Mouse (Mus musculus): ENCODE data around the gene Srrt. TPM values are rescaled to one million over a fixed set of nuclear protein-coding genes. Genes with fewer than 3 reads are reported as not detected.

The Srrt gene
- polyA plus RNA-seq, 1 experiment from 2014 or later, result 97.2 TPM

GRCm38 (mm10) chr5:137330910-137331309 lies 23.4 kb upstream of the Srrt start:
- Histone ChIP-seq H3K27me3 (ENCODE audit: control insufficient read depth, insufficient read depth, low read depth, low read length) (no peaks in the 10 kb centered on the region), H3K4me2 (ENCODE audit: low read length) (no peak overlapping the region), H3K4me3 (ENCODE audit: low read depth, low read length) (no peak overlapping the region), H3K27ac (ENCODE audit: low read length) (no peak overlapping the region), H3K9ac (ENCODE audit: low read depth, low read length) (no peak overlapping the region), H3K4me1 (ENCODE audit: control insufficient read depth, insufficient read depth, low read length) (peaks cover 14% of the 10 kb centered on the region), H3K36me3 (ENCODE audit: control insufficient read depth, insufficient read depth, low read length) (peaks cover 14% of the 10 kb centered on the region; the same call in 1 of the 2 replicates), H3K9me3 (replicated peaks; ENCODE audit: control insufficient read depth, low read length, poor library complexity, severe bottlenecking) (no peaks in the 10 kb centered on the region)
- ATAC-seq, result no peak
- 91% methylated on average over 7 of the region's 7 CpGs for WGBS

- H3K36me3 ChIP-seq (ENCODE audit: control insufficient read depth, insufficient read depth, low read length), result peaks cover 19% of the 10 kb centered on the region
- no peak for ATAC-seq
- 90% methylated on average over 3 of the region's 3 CpGs for WGBS
Measured at GRCm38 (mm10) chr5:137320996-137321395, 13.5 kb upstream of the Srrt start.

GRCm38 (mm10) chr5:137318570-137318969 lies 11.1 kb upstream of the Srrt start:
- no peak overlapping the region for H3K9ac ChIP-seq (ENCODE audit: low read depth, low read length)
- ATAC-seq, result no peak
- 100% methylated on average over 1 of the region's 1 CpGs for WGBS

More at GRCm38 (mm10) chr5:137320996-137321395, 13.5 kb upstream of the Srrt start:
- Histone ChIP-seq H3K4me3 (ENCODE audit: low read depth, low read length) (no peak overlapping the region), H3K27ac (ENCODE audit: low read length) (no peak overlapping the region), H3K4me1 (ENCODE audit: control insufficient read depth, insufficient read depth, low read length) (no peaks in the 10 kb centered on the region), H3K27me3 (ENCODE audit: control insufficient read depth, insufficient read depth, low read depth, low read length) (no peaks in the 10 kb centered on the region), H3K9ac (ENCODE audit: low read depth, low read length) (no peak overlapping the region), H3K9me3 (replicated peaks; ENCODE audit: control insufficient read depth, low read length, poor library complexity, severe bottlenecking) (no peaks in the 10 kb centered on the region), H3K4me2 (ENCODE audit: low read length) (no peak overlapping the region)

GRCm38 (mm10) chr5:137317361-137317760 lies 9.9 kb upstream of the Srrt start:
- Histone ChIP-seq H3K4me2 (ENCODE audit: low read length) (no peak overlapping the region), H3K4me1 (ENCODE audit: control insufficient read depth, insufficient read depth, low read length) (peaks cover 11% of the 10 kb centered on the region), H3K4me3 (ENCODE audit: low read depth, low read length) (no peak overlapping the region), H3K27me3 (ENCODE audit: control insufficient read depth, insufficient read depth, low read depth, low read length) (no peaks in the 10 kb centered on the region), H3K9me3 (replicated peaks; ENCODE audit: control insufficient read depth, low read length, poor library complexity, severe bottlenecking) (no peaks in the 10 kb centered on the region), H3K36me3 (ENCODE audit: control insufficient read depth, insufficient read depth, low read length) (peaks cover 9% of the 10 kb centered on the region), H3K27ac (ENCODE audit: low read length) (no peak overlapping the region), H3K9ac (ENCODE audit: low read depth, low read length) (no peak overlapping the region)
- ATAC-seq, result no peak
- WGBS, result 85% methylated on average over 8 of the region's 8 CpGs

More at GRCm38 (mm10) chr5:137318570-137318969, 11.1 kb upstream of the Srrt start:
- Histone ChIP-seq H3K4me1 (ENCODE audit: control insufficient read depth, insufficient read depth, low read length) (peaks cover 11% of the 10 kb centered on the region), H3K36me3 (ENCODE audit: control insufficient read depth, insufficient read depth, low read length) (peaks cover 14% of the 10 kb centered on the region), H3K9me3 (replicated peaks; ENCODE audit: control insufficient read depth, low read length, poor library complexity, severe bottlenecking) (no peaks in the 10 kb centered on the region), H3K4me3 (ENCODE audit: low read depth, low read length) (no peak overlapping the region), H3K4me2 (ENCODE audit: low read length) (no peak overlapping the region), H3K27ac (ENCODE audit: low read length) (no peak overlapping the region), H3K27me3 (ENCODE audit: control insufficient read depth, insufficient read depth, low read depth, low read length) (no peaks in the 10 kb centered on the region)

DNA sequence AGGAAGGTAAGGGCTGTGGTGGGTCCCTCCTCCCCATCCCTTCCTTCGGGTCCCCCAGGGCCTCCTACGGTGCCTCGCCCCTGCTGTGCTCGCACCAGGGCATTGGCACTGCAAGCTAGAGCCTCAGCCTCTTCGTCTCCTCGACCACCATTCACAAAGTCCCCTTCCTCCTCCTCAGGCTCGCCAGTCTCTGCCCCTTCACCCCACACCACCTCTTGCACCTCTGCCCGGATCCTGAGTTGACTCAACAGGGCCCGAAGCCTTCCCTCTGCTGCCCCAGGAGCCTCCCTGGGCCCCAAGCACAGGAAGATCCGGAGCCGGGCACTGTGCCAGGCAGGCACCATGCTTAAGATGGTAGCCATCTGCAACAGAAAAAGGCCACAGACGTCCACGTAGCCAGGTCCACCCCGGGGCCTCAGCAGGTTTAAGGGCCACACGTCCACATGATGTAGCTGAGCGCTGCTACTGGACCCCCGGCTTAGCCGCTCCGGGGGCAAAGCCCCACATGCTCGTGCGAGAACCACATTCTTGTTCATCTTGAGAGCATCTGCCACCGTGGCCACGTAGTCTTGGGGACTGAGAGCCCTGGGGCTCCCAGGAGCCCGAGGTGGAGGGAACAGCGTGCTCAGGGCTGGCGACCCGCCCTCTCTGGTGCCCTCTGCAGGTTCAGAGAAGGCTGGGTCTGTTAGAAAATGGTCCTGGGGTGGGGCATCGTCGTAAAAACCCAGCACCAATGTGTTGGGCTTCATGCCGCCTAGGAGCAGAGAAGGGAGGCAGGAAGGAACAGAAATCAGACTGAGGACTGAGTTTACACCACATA lies 7.8 kb upstream of the Srrt start:
- Histone ChIP-seq H3K9me3 (replicated peaks; ENCODE audit: control insufficient read depth, low read length, poor library complexity, severe bottlenecking) (no peaks in the 10 kb centered on the region), H3K4me3 (ENCODE audit: low read depth, low read length) (no peak overlapping the region), H3K36me3 (ENCODE audit: control insufficient read depth, insufficient read depth, low read length) (peaks cover 11% of the 10 kb centered on the region), H3K4me2 (ENCODE audit: low read length) (no peak overlapping the region), H3K27ac (ENCODE audit: low read length) (no peak overlapping the region), H3K9ac (ENCODE audit: low read depth, low read length) (no peak overlapping the region; the same call in 1 of the 2 replicates), H3K4me1 (ENCODE audit: control insufficient read depth, insufficient read depth, low read length) (peaks cover 11% of the 10 kb centered on the region), H3K27me3 (ENCODE audit: control insufficient read depth, insufficient read depth, low read depth, low read length) (no peaks in the 10 kb centered on the region)
- 37% methylated on average over 30 of the region's 30 CpGs for WGBS
- ATAC-seq, result no peak; the same call in 1 of the 2 replicates

DNA sequence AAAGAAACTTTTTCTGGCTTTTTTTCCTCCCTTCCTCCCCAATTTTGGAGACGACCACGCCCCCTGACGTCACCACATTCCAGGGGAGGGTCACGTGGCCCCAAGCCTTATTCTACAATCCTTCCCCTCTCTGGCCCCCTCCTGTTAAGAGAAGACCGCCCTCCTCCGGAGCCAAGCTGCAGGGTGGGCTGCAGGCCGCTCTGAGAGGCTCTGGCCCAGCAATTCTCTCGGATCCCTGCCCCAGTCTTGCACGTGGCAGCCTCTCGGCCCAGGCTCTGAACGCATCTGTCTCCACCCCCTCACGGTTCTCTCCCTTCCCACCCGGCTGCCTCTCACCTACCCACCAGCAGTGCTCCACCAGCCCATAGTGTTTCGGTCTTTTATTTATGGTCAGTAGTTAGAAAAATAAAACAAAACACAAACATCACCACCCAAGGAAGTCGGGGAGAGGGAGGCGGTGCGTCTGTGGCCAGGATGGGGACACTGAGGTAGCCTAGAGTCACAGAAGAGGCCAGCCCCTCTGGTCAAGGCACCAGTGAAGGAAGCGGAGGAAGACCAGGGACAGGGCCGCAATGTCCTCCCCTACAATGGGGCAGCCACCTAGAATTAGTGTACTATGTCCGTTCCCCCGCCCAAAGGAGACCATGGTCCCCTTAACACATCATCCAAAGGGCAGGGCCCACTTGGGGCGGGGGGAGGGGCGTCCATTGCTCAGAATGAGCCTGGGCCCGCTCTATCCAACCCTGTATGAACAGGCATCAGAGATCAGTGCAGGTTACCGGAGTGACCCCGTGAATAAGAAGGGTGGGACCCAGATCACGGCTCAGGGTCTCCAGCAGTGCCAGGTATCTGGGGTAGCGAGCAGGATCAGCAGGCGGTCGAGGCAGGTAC lies 7.0 kb upstream of the Srrt start, which contains the start of gene Trip6:
Gene Trip6 (minus strand): TSS at position 212 of the 891 bp plus-strand sequence.
- peak within 1 kb of the TSS; percentile 54 for H3K4me2 ChIP-seq (ENCODE audit: low read length)
- peak within 1 kb of the TSS; percentile 34 for H3K4me3 ChIP-seq (ENCODE audit: low read depth, low read length)
- no peaks in the 10 kb centered on the region for H3K27me3 ChIP-seq (ENCODE audit: control insufficient read depth, insufficient read depth, low read depth, low read length)
- ATAC-seq, result peak; percentile 75
- peak within 1 kb of the TSS; percentile 33; the same call in 1 of the 2 replicates for H3K27ac ChIP-seq (ENCODE audit: low read length)
- H3K4me1 ChIP-seq (ENCODE audit: control insufficient read depth, insufficient read depth, low read length), result peaks cover 11% of the 10 kb centered on the region
- no peaks in the 10 kb centered on the region for H3K9me3 ChIP-seq (replicated peaks; ENCODE audit: control insufficient read depth, low read length, poor library complexity, severe bottlenecking)
- WGBS, result 13% methylated on average over 30 of the region's 30 CpGs
- peaks cover 15% of the 10 kb centered on the region for H3K36me3 ChIP-seq (ENCODE audit: control insufficient read depth, insufficient read depth, low read length)
- H3K9ac ChIP-seq (ENCODE audit: low read depth, low read length), result peak within 1 kb of the TSS; percentile 61

DNA sequence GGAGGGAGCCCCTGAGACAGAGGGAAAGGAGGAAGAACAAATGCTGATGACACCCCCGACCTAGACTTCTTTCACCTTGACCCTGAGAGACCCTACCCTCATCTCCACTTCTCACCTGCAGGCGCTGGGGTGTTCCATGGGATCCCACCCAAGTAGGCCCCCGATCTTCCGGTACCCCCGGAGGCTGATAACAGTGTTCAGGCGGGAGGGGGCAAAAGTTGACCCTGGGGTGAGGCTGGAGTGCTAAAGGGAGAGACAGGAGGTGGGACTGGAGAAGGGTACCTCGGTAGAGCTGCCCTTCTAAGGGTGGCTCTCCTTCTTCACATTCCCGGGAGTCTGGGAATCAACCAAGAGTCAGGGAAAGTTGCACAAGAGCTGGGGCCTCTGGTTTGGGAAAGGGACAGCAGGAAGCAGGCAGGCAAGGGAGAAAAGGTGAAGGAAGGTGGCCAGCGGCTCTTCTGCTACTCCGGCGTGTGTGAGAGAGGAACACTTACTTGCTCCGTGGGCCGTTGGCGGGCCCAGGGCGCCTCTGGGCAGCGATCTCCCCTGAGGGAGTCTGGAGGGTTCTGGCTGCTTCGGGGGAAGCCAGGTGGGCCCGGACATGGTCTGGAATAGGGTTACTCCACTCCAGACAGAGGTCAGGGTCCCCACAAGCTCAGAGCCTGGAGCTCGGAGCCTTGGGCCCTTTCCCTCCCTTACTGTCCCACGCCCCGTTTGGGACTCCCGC lies 6.2 kb upstream of the Srrt start:
- peak overlapping the region; percentile 34 for H3K4me3 ChIP-seq (ENCODE audit: low read depth, low read length)
- 3% methylated on average over 21 of the region's 22 CpGs for WGBS
- ATAC-seq, result 0 out of 2 replicates have a peak, but pooled peaks have one; percentile 16
- H3K27me3 ChIP-seq (ENCODE audit: control insufficient read depth, insufficient read depth, low read depth, low read length), result no peaks in the 10 kb centered on the region
- peaks cover 18% of the 10 kb centered on the region for H3K36me3 ChIP-seq (ENCODE audit: control insufficient read depth, insufficient read depth, low read length)
- H3K9ac ChIP-seq (ENCODE audit: low read depth, low read length), result peak overlapping the region; percentile 61
- 0 out of 2 replicates have a peak overlapping the region, but pooled peaks have one; percentile 33 for H3K27ac ChIP-seq (ENCODE audit: low read length)
- H3K4me1 ChIP-seq (ENCODE audit: control insufficient read depth, insufficient read depth, low read length), result peaks cover 11% of the 10 kb centered on the region
- H3K9me3 ChIP-seq (replicated peaks; ENCODE audit: control insufficient read depth, low read length, poor library complexity, severe bottlenecking), result no peaks in the 10 kb centered on the region
- H3K4me2 ChIP-seq (ENCODE audit: low read length), result peak overlapping the region; percentile 54

- Histone ChIP-seq H3K27me3 (ENCODE audit: control insufficient read depth, insufficient read depth, low read depth, low read length) (no peaks in the 10 kb centered on the region), H3K27ac (ENCODE audit: low read length) (peak overlapping the region; percentile 95), H3K9me3 (replicated peaks; ENCODE audit: control insufficient read depth, low read length, poor library complexity, severe bottlenecking) (no peaks in the 10 kb centered on the region), H3K36me3 (ENCODE audit: control insufficient read depth, insufficient read depth, low read length) (peaks cover 12% of the 10 kb centered on the region), H3K4me2 (ENCODE audit: low read length) (peak overlapping the region; percentile 65), H3K4me3 (ENCODE audit: low read depth, low read length) (peak overlapping the region; percentile 91), H3K4me1 (ENCODE audit: control insufficient read depth, insufficient read depth, low read length) (peaks cover 33% of the 10 kb centered on the region), H3K9ac (ENCODE audit: low read depth, low read length) (peak overlapping the region; percentile 99; the same call in 1 of the 2 replicates)
- 92% methylated on average over 4 of the region's 4 CpGs for WGBS
- no peak for ATAC-seq
Measured at GRCm38 (mm10) chr5:137308356-137308755, 882 bp upstream of the Srrt start.
